26 mouse cellular contexts compared by ENCODE assay signal in the genomic region with DNA sequence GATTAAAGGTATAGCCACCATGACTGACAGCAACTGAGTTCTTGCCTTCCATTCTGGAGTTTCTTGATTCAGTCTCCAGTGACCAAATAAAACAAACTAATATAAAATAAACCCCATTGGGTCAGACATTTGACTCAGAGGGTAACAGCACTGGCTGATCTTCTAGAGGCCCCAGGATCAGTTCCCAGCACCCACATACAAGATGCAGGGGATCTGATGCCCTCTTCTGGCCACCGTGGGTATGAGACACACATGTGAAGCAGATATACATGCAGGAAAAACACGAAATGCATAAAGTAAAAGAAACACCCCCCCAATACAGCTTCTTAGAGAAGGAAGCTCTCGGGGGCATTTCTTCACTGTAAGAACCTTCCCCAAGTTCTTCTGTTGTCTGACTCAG. TPM values are rescaled to one million over a fixed set of nuclear protein-coding genes. Genes with fewer than 3 reads are reported as not detected.
DNase-seq lines count a peak whose midpoint lies in the region; ATAC-seq and TF ChIP-seq lines count a peak whose summit lies in the region.
"Had no signal": no experiment of that assay in that cellular context is flagged by ENCODE, and none has a peak within 500 bp of the region (broad histone marks: within the 10 kb centered on the region; RNA-seq: fewer than 3 reads in every experiment).

No protein-coding gene starts in this region.

- H3K9me3 ChIP-seq in hindbrain, postnatal 0 days (ENCODE audit: low read length) = no peaks in the 10 kb centered on the region
- H3K9me3 ChIP-seq in hindbrain, embryonic 16.5 days (ENCODE audit: control insufficient read depth, low read length) = no peaks in the 10 kb centered on the region
- no peaks in the 10 kb centered on the region for H3K9me3 ChIP-seq in midbrain, postnatal 0 days (ENCODE audit: low read length)
- peaks cover 4% of the 10 kb centered on the region; the same call in 1 of the 2 replicates for H3K9me3 ChIP-seq in midbrain, embryonic 11.5 days (ENCODE audit: control insufficient read depth, low read length)
- 0 out of 2 replicates have a peak, but pooled peaks cover 8% of the 10 kb centered on the region for H3K9me3 ChIP-seq in liver, embryonic 15.5 days (replicated peaks)

- peaks cover 60% of the 10 kb centered on the region for H3K36me3 ChIP-seq in hindbrain, postnatal 0 days (ENCODE audit: insufficient read depth, low read length)
- peaks cover 53% of the 10 kb centered on the region for H3K36me3 ChIP-seq in hindbrain, embryonic 16.5 days (ENCODE audit: control insufficient read depth, insufficient read depth, low read length)
- H3K36me3 ChIP-seq in midbrain, postnatal 0 days (ENCODE audit: insufficient read depth, low read length) = peaks cover 55% of the 10 kb centered on the region
- H3K36me3 ChIP-seq in midbrain, embryonic 11.5 days (ENCODE audit: control insufficient read depth, insufficient read depth, low read length) = peaks cover 64% of the 10 kb centered on the region
- peaks cover 88% of the 10 kb centered on the region for H3K36me3 ChIP-seq in liver, embryonic 15.5 days (replicated peaks)

- DNase-seq in hindbrain, postnatal 0 days (ENCODE audit: low spot score) = no peak
- no peak for DNase-seq in midbrain, postnatal 0 days (ENCODE audit: low spot score)
- no peak for DNase-seq in midbrain, embryonic 11.5 days (ENCODE audit: low spot score, missing footprints)
- DNase-seq in left cerebral cortex, postnatal 14 days (ENCODE audit: low spot score in 2 of 2) = no peak
- DNase-seq in thymus, postnatal 0 days (ENCODE audit: low spot score) = no peak
- DNase-seq: adrenal gland, postnatal 10 days; cerebellum, adult 18-20 months; embryo, embryonic 11 days; heart, adult 11 months; heart, postnatal 10 days; kidney, adult 2 months; kidney, postnatal 14 days; layer of hippocampus, postnatal 36 days; lung, embryonic 14.5 days; lung, postnatal 36 days; right cerebral cortex, postnatal 4 days; thymus, postnatal 36 days had no signal

- H3K4me2 ChIP-seq in hindbrain, postnatal 0 days (ENCODE audit: low read depth, low read length) = no peak overlapping the region
- H3K4me2 ChIP-seq in hindbrain, embryonic 16.5 days (ENCODE audit: low read length) = no peak overlapping the region
- no peak overlapping the region for H3K4me2 ChIP-seq in midbrain, postnatal 0 days (ENCODE audit: low read depth, low read length, poor library complexity, severe bottlenecking)
- no peak overlapping the region for H3K4me2 ChIP-seq in midbrain, embryonic 11.5 days
- no peak overlapping the region for H3K4me2 ChIP-seq in liver, embryonic 15.5 days
- H3K4me2 ChIP-seq: embryonic facial prominence, embryonic 15.5 days; heart, embryonic 12.5 days; limb, embryonic 12.5 days; lung, embryonic 14.5 days had no signal

- WGBS in hindbrain, postnatal 0 days = 96% methylated on average over 3 of the region's 3 CpGs
- WGBS in hindbrain, embryonic 16.5 days = 93% methylated on average over 3 of the region's 3 CpGs
- 97% methylated on average over 3 of the region's 3 CpGs for WGBS in midbrain, postnatal 0 days
- WGBS in midbrain, embryonic 11.5 days = 96% methylated on average over 3 of the region's 3 CpGs
- 92% methylated on average over 3 of the region's 3 CpGs for WGBS in liver, embryonic 15.5 days (ENCODE audit: insufficient replicate concordance)

- H3K4me3 ChIP-seq in hindbrain, postnatal 0 days (ENCODE audit: low read length) = no peak overlapping the region
- H3K4me3 ChIP-seq in hindbrain, embryonic 16.5 days (ENCODE audit: low read length) = no peak overlapping the region
- H3K4me3 ChIP-seq in midbrain, postnatal 0 days (ENCODE audit: low read depth, low read length) = no peak overlapping the region
- H3K4me3 ChIP-seq in midbrain, embryonic 11.5 days (ENCODE audit: low read depth, low read length) = no peak overlapping the region
- no peak overlapping the region for H3K4me3 ChIP-seq in liver, embryonic 15.5 days (replicated peaks)
- H3K4me3 ChIP-seq: embryonic facial prominence, embryonic 15.5 days; heart, embryonic 12.5 days; limb, embryonic 12.5 days had no signal

- no peaks in the 10 kb centered on the region for H3K27me3 ChIP-seq in hindbrain, postnatal 0 days (ENCODE audit: insufficient read depth, low read length)
- H3K27me3 ChIP-seq in hindbrain, embryonic 16.5 days (replicated peaks; ENCODE audit: control insufficient read depth, insufficient read depth, low read length) = no peaks in the 10 kb centered on the region
- no peaks in the 10 kb centered on the region for H3K27me3 ChIP-seq in midbrain, postnatal 0 days (ENCODE audit: insufficient read depth, low read length)
- H3K27me3 ChIP-seq in midbrain, embryonic 11.5 days (ENCODE audit: control insufficient read depth, insufficient read depth, low read length) = no peaks in the 10 kb centered on the region
- H3K27me3 ChIP-seq in liver, embryonic 15.5 days = no peaks in the 10 kb centered on the region
- H3K27me3 ChIP-seq: embryonic facial prominence, embryonic 15.5 days; heart, embryonic 12.5 days; limb, embryonic 12.5 days; Patski had no signal

- H3K4me1 ChIP-seq in hindbrain, postnatal 0 days (ENCODE audit: insufficient read depth, low read length) = no peaks in the 10 kb centered on the region
- peaks cover 5% of the 10 kb centered on the region; the same call in 1 of the 2 replicates for H3K4me1 ChIP-seq in hindbrain, embryonic 16.5 days (ENCODE audit: control insufficient read depth, insufficient read depth, low read depth, low read length)
- H3K4me1 ChIP-seq in midbrain, postnatal 0 days (ENCODE audit: insufficient read depth, low read length) = no peaks in the 10 kb centered on the region; the same call in 1 of the 2 replicates
- H3K4me1 ChIP-seq in midbrain, embryonic 11.5 days (ENCODE audit: control insufficient read depth, insufficient read depth, low read length) = no peaks in the 10 kb centered on the region
- peaks cover 60% of the 10 kb centered on the region for H3K4me1 ChIP-seq in liver, embryonic 15.5 days (replicated peaks)

- peak; percentile 23; the same call in 1 of the 2 replicates for TF ChIP-seq CTCF in hindbrain, postnatal 0 days (IDR thresholded peaks at IDR 0.05; ENCODE audit: low read depth)
- TF ChIP-seq CTCF in midbrain, postnatal 0 days (IDR thresholded peaks at IDR 0.05) = peak; percentile 34

- H3K9ac ChIP-seq in hindbrain, postnatal 0 days (replicated peaks; ENCODE audit: low read length) = no peak overlapping the region
- H3K9ac ChIP-seq in hindbrain, embryonic 16.5 days (ENCODE audit: low read depth, low read length) = no peak overlapping the region
- no peak overlapping the region for H3K9ac ChIP-seq in midbrain, postnatal 0 days (replicated peaks; ENCODE audit: low read length, poor library complexity, severe bottlenecking)
- no peak overlapping the region for H3K9ac ChIP-seq in midbrain, embryonic 11.5 days (ENCODE audit: low read length)
- H3K9ac ChIP-seq in liver, embryonic 15.5 days = no peak overlapping the region
- H3K9ac ChIP-seq: embryonic facial prominence, embryonic 15.5 days; heart, embryonic 12.5 days; limb, embryonic 12.5 days; lung, embryonic 14.5 days had no signal

- no peak for ATAC-seq in hindbrain, postnatal 0 days
- ATAC-seq in hindbrain, embryonic 16.5 days = no peak
- ATAC-seq in midbrain, postnatal 0 days (ENCODE audit: low FRiP score) = no peak
- no peak for ATAC-seq in midbrain, embryonic 11.5 days (ENCODE audit: low FRiP score)
- no peak for ATAC-seq in liver, embryonic 15.5 days (ENCODE audit: insufficient read depth)
- ATAC-seq: activated CD4-positive, CD25-positive, alpha-beta regulatory T cell, adult 4 months; forebrain, embryonic 14.5 days; midbrain, embryonic 16.5 days; Patski had no signal

- H3K27ac ChIP-seq in hindbrain, postnatal 0 days = no peak overlapping the region
- no peak overlapping the region for H3K27ac ChIP-seq in hindbrain, embryonic 16.5 days (ENCODE audit: low read depth, low read length)
- no peak overlapping the region for H3K27ac ChIP-seq in midbrain, postnatal 0 days (ENCODE audit: low read depth, low read length)
- no peak overlapping the region for H3K27ac ChIP-seq in midbrain, embryonic 11.5 days (ENCODE audit: low read depth, low read length)
- peak overlapping the region; percentile 98 for H3K27ac ChIP-seq in liver, embryonic 15.5 days (replicated peaks)
- H3K27ac ChIP-seq: embryonic facial prominence, embryonic 15.5 days; limb, embryonic 12.5 days had no signal

- intact Hi-C loops in left cerebral cortex, postnatal 14 days (cut with DNase I) = no loop called here

RNA-seq across cellular contexts. Expression of gene Tcf3, which starts 8.4 kb away (rescaled TPM):
- 132 TPM in 2 replicates for total RNA-seq in hindbrain, postnatal 0 days (2014; rRNA removed)
- polyA plus RNA-seq in hindbrain, postnatal 0 days (2015; fragmentation: Nextera tagmentation; extraction: Ambion mirVana) = 36.2 and 36.4 TPM in 2 replicates
- 32.5 and 45.3 TPM in 2 replicates for polyA plus RNA-seq in hindbrain, embryonic 16.5 days (2015; fragmentation: Nextera tagmentation; extraction: Ambion mirVana)
- 69.6 and 91.1 TPM in 2 replicates for total RNA-seq in midbrain, postnatal 0 days (2014; rRNA removed)
- polyA plus RNA-seq in midbrain, postnatal 0 days (2015; fragmentation: Nextera tagmentation; extraction: Ambion mirVana) = 24.8 and 25.1 TPM in 2 replicates
- 135 and 154 TPM in 2 replicates for polyA plus RNA-seq in midbrain, embryonic 11.5 days (2014; fragmentation: Nextera tagmentation; extraction: Ambion mirVana)
- 52.8 and 59.5 TPM in 2 replicates for polyA plus RNA-seq in liver, embryonic 15.5 days (2015; fragmentation: Nextera tagmentation; extraction: Ambion mirVana)
- 10 to 100 TPM; 26.6 to 29.1 TPM for total RNA-seq in left cerebral cortex, postnatal 14 days (2021)
- 89.7 and 96.8 TPM in 2 replicates for polyA plus RNA-seq in thymus, postnatal 0 days (2015; fragmentation: Nextera tagmentation; extraction: Ambion mirVana)

RNA-seq across cellular contexts. Expression of gene Uqcr11, which starts 18.4 kb away (rescaled TPM):
- total RNA-seq in hindbrain, postnatal 0 days (2014; rRNA removed) = 369 and 391 TPM in 2 replicates
- 897 and 981 TPM in 2 replicates for polyA plus RNA-seq in hindbrain, postnatal 0 days (2015; fragmentation: Nextera tagmentation; extraction: Ambion mirVana)
- polyA plus RNA-seq in hindbrain, embryonic 16.5 days (2015; fragmentation: Nextera tagmentation; extraction: Ambion mirVana) = 704 and 759 TPM in 2 replicates
- total RNA-seq in midbrain, postnatal 0 days (2014; rRNA removed) = 295 and 379 TPM in 2 replicates
- polyA plus RNA-seq in midbrain, postnatal 0 days (2015; fragmentation: Nextera tagmentation; extraction: Ambion mirVana) = 638 and 795 TPM in 2 replicates
- 404 and 476 TPM in 2 replicates for polyA plus RNA-seq in midbrain, embryonic 11.5 days (2014; fragmentation: Nextera tagmentation; extraction: Ambion mirVana)
- polyA plus RNA-seq in liver, embryonic 15.5 days (2015; fragmentation: Nextera tagmentation; extraction: Ambion mirVana) = 526 and 581 TPM in 2 replicates
- 100 to 1,000 TPM; 587 to 604 TPM for total RNA-seq in left cerebral cortex, postnatal 14 days (2021)
- polyA plus RNA-seq in thymus, postnatal 0 days (2015; fragmentation: Nextera tagmentation; extraction: Ambion mirVana) = 635 and 689 TPM in 2 replicates

RNA-seq across cellular contexts. Expression of gene Mbd3, which starts 25.7 kb away (rescaled TPM):
- total RNA-seq in hindbrain, postnatal 0 days (2014; rRNA removed) = 48.2 and 50.4 TPM in 2 replicates
- polyA plus RNA-seq in hindbrain, postnatal 0 days (2015; fragmentation: Nextera tagmentation; extraction: Ambion mirVana) = 166 and 175 TPM in 2 replicates
- polyA plus RNA-seq in hindbrain, embryonic 16.5 days (2015; fragmentation: Nextera tagmentation; extraction: Ambion mirVana) = 196 and 207 TPM in 2 replicates
- 30.4 and 47.0 TPM in 2 replicates for total RNA-seq in midbrain, postnatal 0 days (2014; rRNA removed)
- polyA plus RNA-seq in midbrain, postnatal 0 days (2015; fragmentation: Nextera tagmentation; extraction: Ambion mirVana) = 154 and 157 TPM in 2 replicates
- polyA plus RNA-seq in midbrain, embryonic 11.5 days (2014; fragmentation: Nextera tagmentation; extraction: Ambion mirVana) = 222 and 252 TPM in 2 replicates
- polyA plus RNA-seq in liver, embryonic 15.5 days (2015; fragmentation: Nextera tagmentation; extraction: Ambion mirVana) = 63.2 and 74.5 TPM in 2 replicates
- 100 to 1,000 TPM; 122 to 134 TPM for total RNA-seq in left cerebral cortex, postnatal 14 days (2021)
- polyA plus RNA-seq in thymus, postnatal 0 days (2015; fragmentation: Nextera tagmentation; extraction: Ambion mirVana) = 151 and 166 TPM in 2 replicates

RNA-seq across cellular contexts. Expression of gene Mex3d, which starts 37.6 kb away (rescaled TPM):
- 129 and 145 TPM in 2 replicates for total RNA-seq in hindbrain, postnatal 0 days (2014; rRNA removed)
- 11.6 and 14.2 TPM in 2 replicates for polyA plus RNA-seq in hindbrain, postnatal 0 days (2015; fragmentation: Nextera tagmentation; extraction: Ambion mirVana)
- polyA plus RNA-seq in hindbrain, embryonic 16.5 days (2015; fragmentation: Nextera tagmentation; extraction: Ambion mirVana) = 9.1 and 9.2 TPM in 2 replicates
- total RNA-seq in midbrain, postnatal 0 days (2014; rRNA removed) = 118 and 147 TPM in 2 replicates
- polyA plus RNA-seq in midbrain, postnatal 0 days (2015; fragmentation: Nextera tagmentation; extraction: Ambion mirVana) = 12.5 and 13.9 TPM in 2 replicates
- 11.8 and 12.4 TPM in 2 replicates for polyA plus RNA-seq in midbrain, embryonic 11.5 days (2014; fragmentation: Nextera tagmentation; extraction: Ambion mirVana)
- polyA plus RNA-seq in liver, embryonic 15.5 days (2015; fragmentation: Nextera tagmentation; extraction: Ambion mirVana) = 0.78 and 0.92 TPM in 2 replicates
- total RNA-seq in left cerebral cortex, postnatal 14 days (2021) = 10 to 100 TPM; 19.9 to 24.1 TPM
- polyA plus RNA-seq in thymus, postnatal 0 days (2015; fragmentation: Nextera tagmentation; extraction: Ambion mirVana) = 3.2 and 4.7 TPM in 2 replicates
